Mouse (Mus musculus): ENCODE measurements at regions not wholly inside any gene's neighbourhood (a gene's known extent, or its start where the extent isn't known, plus 50 kb on each side); places are given as distances from the start of the nearest gene placed in this dataset.

DNA sequence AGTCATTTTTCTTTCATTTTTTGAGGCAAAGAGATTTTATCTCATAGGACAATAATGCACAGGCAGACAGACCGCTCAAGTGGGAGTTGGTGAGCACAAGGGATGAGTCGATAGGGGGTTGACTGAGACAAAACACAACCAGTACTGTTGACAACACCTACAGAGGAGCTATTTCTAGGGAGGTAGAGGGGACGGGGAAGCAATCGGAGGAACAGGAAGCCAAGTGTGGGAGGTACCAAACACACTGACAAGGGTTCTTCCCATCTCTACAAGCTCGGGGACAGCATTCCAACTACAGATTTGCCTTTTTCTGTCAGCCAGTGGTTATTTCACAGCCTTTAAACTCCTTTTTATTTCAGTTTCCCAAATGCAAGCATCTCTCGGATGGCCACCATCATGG is 83.3 kb upstream of the AI593442 start:
- WGBS: 88% methylated on average over 6 of the region's 6 CpGs
- ATAC-seq (replicated peaks): no peak
- no peaks in the 10 kb centered on the region for H3K4me1 ChIP-seq

DNA sequence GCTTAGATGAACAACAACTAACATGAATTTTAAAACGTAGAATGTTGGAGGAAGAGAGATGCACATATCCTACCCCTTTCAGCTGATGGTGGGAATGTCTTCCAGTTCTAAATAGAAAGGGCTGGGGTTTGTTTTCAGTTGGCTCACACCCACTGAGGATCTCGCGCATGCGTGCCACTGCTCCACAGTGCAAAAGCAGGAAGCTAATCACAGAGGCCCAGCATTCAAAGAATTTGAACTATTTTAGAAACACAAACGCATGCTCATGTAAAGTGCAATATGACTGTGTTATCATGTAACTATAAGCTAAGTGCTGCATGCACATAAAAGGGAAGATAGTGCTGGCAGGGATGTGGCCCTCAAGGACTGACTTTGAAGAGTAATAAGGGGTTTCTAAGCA is 81.7 kb upstream of the AI593442 start:
- WGBS: 86% methylated on average over 5 of the region's 5 CpGs
- H3K4me1 ChIP-seq: no peaks in the 10 kb centered on the region
- no peak overlapping the region for H3K27ac ChIP-seq (replicated peaks)
- no peak for ATAC-seq (replicated peaks)
- no peak overlapping the region for H3K4me3 ChIP-seq
- no peaks in the 10 kb centered on the region for H3K9me3 ChIP-seq
- H3K4me2 ChIP-seq (replicated peaks): no peak overlapping the region
- no peaks in the 10 kb centered on the region for H3K36me3 ChIP-seq
- H3K27me3 ChIP-seq: no peaks in the 10 kb centered on the region
- H3K9ac ChIP-seq (replicated peaks): no peak overlapping the region

More for the DNA sequence above, 83.3 kb upstream of the AI593442 start:
- no peak overlapping the region for H3K9ac ChIP-seq (replicated peaks)
- H3K36me3 ChIP-seq: no peaks in the 10 kb centered on the region
- H3K4me3 ChIP-seq: no peak overlapping the region
- no peaks in the 10 kb centered on the region for H3K27me3 ChIP-seq
- H3K27ac ChIP-seq (replicated peaks): no peak overlapping the region
- no peaks in the 10 kb centered on the region for H3K9me3 ChIP-seq
- no peak overlapping the region for H3K4me2 ChIP-seq (replicated peaks)

DNA sequence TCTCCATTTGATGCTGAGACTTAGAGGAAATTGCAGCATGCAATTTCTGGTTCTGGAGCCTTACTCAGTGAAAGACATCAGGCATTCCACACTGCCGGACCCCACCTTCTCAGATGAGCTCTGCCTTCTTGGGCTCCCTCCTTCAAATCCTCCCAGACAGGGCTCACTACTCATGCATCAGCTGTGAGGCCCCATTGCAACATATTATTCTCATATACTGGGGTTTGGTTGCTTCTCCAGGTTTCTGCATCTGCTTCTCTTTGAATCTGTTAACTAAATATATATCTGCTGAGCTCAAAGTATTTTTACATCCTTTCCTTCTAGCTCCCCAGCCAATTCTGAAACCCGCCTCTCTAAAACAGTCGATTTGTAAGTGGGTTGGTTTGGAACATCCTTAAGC is 68.8 kb upstream of the AI593442 start:
- Histone ChIP-seq H3K27ac (replicated peaks) (no peak overlapping the region), H3K9ac (replicated peaks) (no peak overlapping the region), H3K36me3 (no peaks in the 10 kb centered on the region), H3K27me3 (no peaks in the 10 kb centered on the region), H3K4me3 (no peak overlapping the region), H3K4me2 (replicated peaks) (no peak overlapping the region), H3K4me1 (no peaks in the 10 kb centered on the region), H3K9me3 (no peaks in the 10 kb centered on the region)
- 73% methylated on average over 3 of the region's 3 CpGs for WGBS
- ATAC-seq (replicated peaks): no peak

DNA sequence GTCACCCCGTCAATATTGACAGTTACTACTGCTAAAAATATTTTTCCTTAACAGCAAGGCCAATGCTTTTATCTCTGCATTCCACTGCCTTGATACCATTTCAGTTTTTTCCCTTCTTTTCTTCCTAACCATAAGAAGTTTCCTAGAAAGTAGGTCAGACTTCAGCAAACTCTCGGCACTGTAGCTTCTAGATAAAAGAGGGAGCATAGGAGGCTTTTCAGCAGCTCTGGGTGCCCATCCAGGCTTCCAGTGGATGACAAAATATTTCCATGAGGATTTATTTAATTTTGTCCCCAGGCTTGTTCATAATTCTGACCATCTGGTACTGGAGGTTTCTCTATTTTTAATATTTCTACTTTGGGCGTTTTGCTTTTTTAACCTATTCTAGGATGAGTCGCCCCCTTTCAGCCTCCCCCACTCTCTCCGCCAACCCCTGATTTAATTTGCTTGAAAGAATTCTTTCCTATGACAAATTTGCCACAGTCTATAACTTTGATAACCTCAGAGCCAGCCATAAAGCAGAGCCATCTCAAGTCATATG is 59.0 kb upstream of the AI593442 start:
- 88% methylated on average over 5 of the region's 5 CpGs for WGBS
- H3K4me1 ChIP-seq: no peaks in the 10 kb centered on the region
- H3K36me3 ChIP-seq: no peaks in the 10 kb centered on the region
- no peak overlapping the region for H3K4me2 ChIP-seq (replicated peaks)
- H3K9me3 ChIP-seq: no peaks in the 10 kb centered on the region
- no peak for ATAC-seq (replicated peaks)
- no peak overlapping the region for H3K4me3 ChIP-seq
- no peak overlapping the region for H3K27ac ChIP-seq (replicated peaks)
- H3K27me3 ChIP-seq: no peaks in the 10 kb centered on the region
- H3K9ac ChIP-seq (replicated peaks): no peak overlapping the region

All from forebrain, embryonic 15.5 days (tissue).